Mouse (Mus musculus): ENCODE results near the gene Peak1. TPM values are rescaled to one million over a fixed set of nuclear protein-coding genes. Genes with fewer than 3 reads are reported as not detected.

Peak1 gene
- polyA plus RNA-seq, 1 experiment from 2014 or later: 5.4 TPM

DNA sequence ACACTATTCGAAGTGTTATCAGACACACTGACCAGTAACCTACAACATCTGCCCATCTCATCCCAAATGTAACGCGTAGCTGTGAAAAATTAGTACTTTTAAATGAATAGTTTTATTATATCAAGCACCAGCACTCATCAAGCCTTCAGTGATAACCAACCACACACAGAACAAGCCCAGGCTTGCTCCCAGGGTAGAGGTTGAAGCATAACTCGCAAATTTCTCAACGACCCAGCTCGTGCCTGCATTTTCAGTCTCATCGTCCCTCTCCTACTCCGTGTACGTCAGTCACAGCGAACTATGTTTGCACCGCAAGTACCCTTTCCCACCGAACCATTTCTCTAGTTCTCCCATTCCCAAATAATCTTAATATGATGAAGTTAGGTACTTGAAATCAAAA lies 83.5 kb downstream of the Peak1 start:
- no peak overlapping the region for H3K9ac ChIP-seq
- no peak for ATAC-seq (ENCODE audit: low FRiP score)
- H3K4me2 ChIP-seq: no peak overlapping the region
- H3K27ac ChIP-seq: no peak overlapping the region
- H3K4me1 ChIP-seq (replicated peaks): no peaks in the 10 kb centered on the region
- 94% methylated on average over 12 of the region's 12 CpGs for WGBS
- no peaks in the 10 kb centered on the region for H3K27me3 ChIP-seq
- H3K9me3 ChIP-seq: no peaks in the 10 kb centered on the region
- H3K4me3 ChIP-seq: no peak overlapping the region
- H3K36me3 ChIP-seq: no peaks in the 10 kb centered on the region

DNA sequence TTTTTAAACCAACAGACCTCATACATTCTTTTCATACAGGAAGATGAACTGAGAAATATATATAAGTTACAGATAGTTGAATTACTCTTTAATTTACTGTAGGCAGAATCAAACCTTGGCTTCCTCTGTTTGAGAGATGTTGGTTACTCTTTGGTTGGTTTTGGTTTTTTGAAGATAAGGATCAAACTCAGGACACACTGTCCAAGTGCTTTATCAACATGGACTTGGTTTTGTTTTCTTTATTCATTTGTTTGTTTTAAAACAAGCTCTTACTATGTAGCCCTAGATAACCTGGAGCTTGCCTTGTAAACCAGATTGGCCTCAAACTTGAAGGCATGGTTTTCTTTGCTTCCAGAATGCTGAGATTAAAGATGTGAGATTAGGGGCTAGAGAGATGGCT lies 85.1 kb downstream of the Peak1 start:
- Histone ChIP-seq H3K4me2 (no peak overlapping the region), H3K36me3 (no peaks in the 10 kb centered on the region), H3K27ac (no peak overlapping the region), H3K4me1 (replicated peaks) (no peaks in the 10 kb centered on the region), H3K9ac (no peak overlapping the region), H3K9me3 (no peaks in the 10 kb centered on the region), H3K4me3 (no peak overlapping the region), H3K27me3 (no peaks in the 10 kb centered on the region)
- no peak for ATAC-seq (ENCODE audit: low FRiP score)

- Histone ChIP-seq H3K9ac (no peak overlapping the region), H3K4me3 (no peak overlapping the region), H3K36me3 (no peaks in the 10 kb centered on the region), H3K4me1 (replicated peaks) (no peaks in the 10 kb centered on the region), H3K27me3 (no peaks in the 10 kb centered on the region), H3K4me2 (no peak overlapping the region), H3K9me3 (no peaks in the 10 kb centered on the region), H3K27ac (no peak overlapping the region)
- ATAC-seq (ENCODE audit: low FRiP score): no peak
- 96% methylated on average over 8 of the region's 8 CpGs for WGBS
These were observed 91.3 kb downstream of the Peak1 start for GRCm38 (mm10) chr9:56326511-56327005.

DNA sequence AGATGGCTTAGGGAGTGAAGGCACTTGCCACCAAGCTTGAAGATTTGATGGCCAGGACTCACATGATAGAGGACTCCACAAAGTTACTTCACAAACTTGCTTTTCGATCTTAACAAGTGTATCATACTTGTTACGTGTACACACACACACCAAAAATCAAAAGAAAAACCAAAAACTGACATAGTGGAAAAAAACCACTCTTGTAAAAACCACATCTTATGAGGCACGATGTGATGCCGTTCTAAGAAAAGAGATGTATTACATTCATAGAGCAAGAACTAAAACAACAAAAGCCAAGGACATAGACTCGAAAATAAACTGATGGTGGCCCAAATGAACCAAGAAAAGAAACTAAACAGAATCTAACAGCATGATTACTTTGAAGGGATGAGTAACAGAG lies 92.1 kb downstream of the Peak1 start:
- WGBS: 94% methylated on average over 5 of the region's 5 CpGs
- no peak for ATAC-seq (ENCODE audit: low FRiP score)
- Histone ChIP-seq H3K9me3 (no peaks in the 10 kb centered on the region), H3K4me3 (no peak overlapping the region), H3K9ac (no peak overlapping the region), H3K36me3 (no peaks in the 10 kb centered on the region), H3K4me2 (no peak overlapping the region), H3K4me1 (replicated peaks) (no peaks in the 10 kb centered on the region), H3K27me3 (no peaks in the 10 kb centered on the region), H3K27ac (no peak overlapping the region)

- no peak overlapping the region for H3K4me3 ChIP-seq
- no peak overlapping the region for H3K9ac ChIP-seq
- ATAC-seq (ENCODE audit: low FRiP score): no peak
- H3K36me3 ChIP-seq: no peaks in the 10 kb centered on the region
- no peaks in the 10 kb centered on the region for H3K4me1 ChIP-seq (replicated peaks)
- no peaks in the 10 kb centered on the region for H3K27me3 ChIP-seq
- no peak overlapping the region for H3K27ac ChIP-seq
- WGBS: 76% methylated on average over 16 of the region's 16 CpGs
- H3K9me3 ChIP-seq: no peaks in the 10 kb centered on the region
- H3K4me2 ChIP-seq: no peak overlapping the region
These were observed 93.1 kb downstream of the Peak1 start for GRCm38 (mm10) chr9:56324576-56325355.

- 92% methylated on average over 2 of the region's 2 CpGs for WGBS
- ATAC-seq (ENCODE audit: low FRiP score): no peak
- Histone ChIP-seq H3K27me3 (no peaks in the 10 kb centered on the region), H3K4me2 (no peak overlapping the region), H3K4me1 (replicated peaks) (no peaks in the 10 kb centered on the region), H3K27ac (no peak overlapping the region), H3K9ac (no peak overlapping the region), H3K36me3 (no peaks in the 10 kb centered on the region), H3K9me3 (peaks cover 4% of the 10 kb centered on the region), H3K4me3 (no peak overlapping the region)
These were observed 96.6 kb downstream of the Peak1 start for GRCm38 (mm10) chr9:56321291-56321690.

DNA sequence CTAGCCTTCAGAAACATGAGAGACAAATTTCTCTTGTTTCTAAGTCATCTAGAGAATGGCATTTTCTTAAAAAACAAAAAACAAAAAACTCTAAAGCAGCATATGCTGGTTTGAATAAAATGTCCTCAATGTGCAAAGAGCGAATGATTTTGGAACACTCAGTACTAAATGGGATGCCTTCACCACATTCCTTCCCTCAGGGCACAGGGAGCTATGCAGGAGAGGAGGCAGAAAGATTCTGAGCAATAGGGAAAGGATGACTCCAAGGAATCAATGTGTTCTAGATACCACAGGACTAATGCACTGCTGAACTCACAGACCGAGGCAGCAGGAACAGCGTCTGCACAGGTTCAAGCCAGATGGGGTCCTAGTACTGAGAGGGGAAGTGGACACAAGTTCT lies 103.5 kb downstream of the Peak1 start:
- ATAC-seq (ENCODE audit: low FRiP score): no peak
- Histone ChIP-seq H3K4me1 (replicated peaks) (no peaks in the 10 kb centered on the region; the same call in 1 of the 2 replicates), H3K27ac (no peak overlapping the region), H3K4me2 (no peak overlapping the region), H3K4me3 (no peak overlapping the region), H3K9me3 (peaks cover 4% of the 10 kb centered on the region), H3K27me3 (no peaks in the 10 kb centered on the region), H3K9ac (no peak overlapping the region), H3K36me3 (no peaks in the 10 kb centered on the region)
- WGBS: 96% methylated on average over 3 of the region's 3 CpGs

DNA sequence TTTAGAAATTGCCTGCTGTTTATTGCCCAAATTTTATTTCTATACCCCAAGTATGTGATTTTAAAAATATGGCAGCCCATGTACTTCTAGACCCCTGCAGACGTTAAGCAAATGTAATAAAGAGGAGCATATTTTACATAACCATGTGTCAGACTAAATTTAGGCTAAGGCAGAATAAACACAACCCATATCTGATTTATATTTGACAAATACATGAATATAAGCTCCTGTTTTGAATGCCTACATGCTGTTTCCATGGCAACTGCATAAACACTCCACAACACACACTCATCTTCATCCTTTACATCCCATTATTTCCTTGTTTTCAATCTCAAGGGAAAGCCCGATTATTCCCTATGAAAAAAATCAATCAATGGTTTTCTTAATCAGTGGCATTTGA lies 108.8 kb downstream of the Peak1 start:
- no peak overlapping the region for H3K27ac ChIP-seq
- no peak for ATAC-seq (ENCODE audit: low FRiP score)
- H3K36me3 ChIP-seq: no peaks in the 10 kb centered on the region
- H3K4me3 ChIP-seq: no peak overlapping the region
- H3K4me1 ChIP-seq (replicated peaks): no peaks in the 10 kb centered on the region; the same call in 1 of the 2 replicates
- H3K27me3 ChIP-seq: no peaks in the 10 kb centered on the region
- WGBS: 49% methylated on average over 2 of the region's 2 CpGs
- no peak overlapping the region for H3K4me2 ChIP-seq
- no peaks in the 10 kb centered on the region for H3K9me3 ChIP-seq
- no peak overlapping the region for H3K9ac ChIP-seq

DNA sequence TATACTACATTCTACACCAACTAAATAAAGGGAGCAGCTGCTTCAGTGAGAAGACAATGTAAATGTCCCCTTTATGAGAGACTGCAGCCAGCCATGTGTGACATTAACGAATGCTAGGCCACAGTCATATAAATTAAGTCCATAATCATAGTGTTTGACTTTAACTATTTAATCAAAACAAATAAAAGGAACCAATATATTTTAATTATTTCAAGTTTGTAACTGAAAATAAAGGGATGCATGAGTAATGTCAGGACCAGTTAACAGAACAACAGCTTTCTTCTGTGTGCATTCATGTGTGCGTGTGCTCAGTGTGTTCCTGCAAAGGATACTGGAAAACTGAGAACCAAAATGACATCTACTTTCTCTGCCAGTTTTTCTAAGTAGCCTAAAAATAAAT lies 113.3 kb downstream of the Peak1 start:
- no peak for ATAC-seq (ENCODE audit: low FRiP score)
- Histone ChIP-seq H3K9me3 (no peaks in the 10 kb centered on the region), H3K4me3 (no peak overlapping the region), H3K9ac (no peak overlapping the region), H3K4me2 (no peak overlapping the region), H3K36me3 (no peaks in the 10 kb centered on the region), H3K27ac (no peak overlapping the region), H3K27me3 (no peaks in the 10 kb centered on the region), H3K4me1 (replicated peaks) (peaks cover 7% of the 10 kb centered on the region)
- WGBS: 37% methylated on average over 2 of the region's 2 CpGs

GRCm38 (mm10) chr9:56302921-56303465 lies 114.9 kb downstream of the Peak1 start:
- Histone ChIP-seq H3K27me3 (no peaks in the 10 kb centered on the region), H3K36me3 (no peaks in the 10 kb centered on the region), H3K27ac (0 out of 2 replicates have a peak overlapping the region, but pooled peaks have one; percentile 37), H3K4me1 (replicated peaks) (peaks cover 8% of the 10 kb centered on the region), H3K9ac (no peak overlapping the region), H3K4me2 (no peak overlapping the region), H3K4me3 (no peak overlapping the region), H3K9me3 (no peaks in the 10 kb centered on the region)
- WGBS: 14% methylated on average over 3 of the region's 3 CpGs
- ATAC-seq (ENCODE audit: low FRiP score): no peak

DNA sequence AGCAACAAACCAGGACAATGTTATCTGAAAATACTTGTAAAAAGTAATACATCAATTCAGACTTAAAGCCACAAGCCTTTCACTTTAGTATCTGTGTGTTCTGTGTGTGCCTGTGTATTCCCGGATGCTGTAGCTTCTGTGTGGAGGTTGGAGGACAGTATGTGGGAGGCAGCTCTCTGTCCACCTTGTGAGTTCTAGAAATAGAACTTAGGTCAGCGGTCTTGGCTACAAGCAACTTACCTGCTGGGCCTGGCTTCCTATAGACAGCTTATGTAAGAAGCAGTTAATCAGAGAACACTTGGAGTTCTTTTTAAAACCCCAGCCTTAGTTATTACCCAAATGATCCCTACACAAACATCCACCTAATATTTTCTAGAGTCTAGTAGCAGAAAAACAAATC lies 127.8 kb downstream of the Peak1 start:
- ATAC-seq (ENCODE audit: low FRiP score): no peak
- Histone ChIP-seq H3K27ac (no peak overlapping the region), H3K4me1 (replicated peaks) (no peaks in the 10 kb centered on the region), H3K4me2 (no peak overlapping the region), H3K27me3 (no peaks in the 10 kb centered on the region), H3K9me3 (no peaks in the 10 kb centered on the region), H3K36me3 (no peaks in the 10 kb centered on the region), H3K9ac (no peak overlapping the region), H3K4me3 (no peak overlapping the region)
- WGBS: 97% methylated on average over 2 of the region's 2 CpGs

DNA sequence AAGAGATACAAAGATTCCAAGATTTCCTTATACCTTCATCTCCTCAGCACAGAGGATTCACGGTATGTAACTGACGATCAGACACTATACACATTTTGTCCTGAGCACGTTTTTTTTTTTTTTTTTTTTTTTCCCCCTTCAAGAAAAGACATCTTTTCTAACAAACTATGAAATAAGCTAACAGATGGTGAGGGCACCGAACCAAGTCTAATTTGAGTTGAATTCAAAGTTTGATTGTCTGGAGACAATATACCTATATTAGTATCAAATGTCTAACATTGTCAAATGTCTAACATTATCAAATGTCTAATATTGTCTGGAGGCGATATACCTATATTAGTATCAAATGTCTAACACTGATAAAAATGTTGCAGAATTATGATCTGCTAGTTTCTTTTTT lies 135.4 kb downstream of the Peak1 start:
- H3K36me3 ChIP-seq: no peaks in the 10 kb centered on the region
- H3K4me3 ChIP-seq: no peak overlapping the region
- no peaks in the 10 kb centered on the region for H3K27me3 ChIP-seq
- H3K4me2 ChIP-seq: no peak overlapping the region
- no peak overlapping the region for H3K27ac ChIP-seq
- H3K9ac ChIP-seq: no peak overlapping the region
- no peaks in the 10 kb centered on the region for H3K9me3 ChIP-seq
- H3K4me1 ChIP-seq (replicated peaks): no peaks in the 10 kb centered on the region
- ATAC-seq (ENCODE audit: low FRiP score): no peak
- 84% methylated on average over 5 of the region's 5 CpGs for WGBS

- WGBS: 93% methylated on average over 3 of the region's 3 CpGs
- Histone ChIP-seq H3K27me3 (no peaks in the 10 kb centered on the region), H3K27ac (no peak overlapping the region), H3K4me2 (no peak overlapping the region), H3K36me3 (no peaks in the 10 kb centered on the region), H3K9ac (no peak overlapping the region), H3K9me3 (0 out of 2 replicates have a peak, but pooled peaks cover 4% of the 10 kb centered on the region), H3K4me1 (replicated peaks) (peaks cover 13% of the 10 kb centered on the region), H3K4me3 (no peak overlapping the region)
- ATAC-seq (ENCODE audit: low FRiP score): no peak
These were observed 144.3 kb downstream of the Peak1 start for GRCm38 (mm10) chr9:56273576-56273975.

All from hindbrain, embryonic 13.5 days (tissue).